Mouse (Mus musculus) right cerebral cortex, postnatal 14 days (tissue): ENCODE data around the gene Pfdn6.

Experiments used
- DNase-seq: peaks from one replicate; pipeline ENCODE4 v3.0.0; 2022

Gene Pfdn6

DNA sequence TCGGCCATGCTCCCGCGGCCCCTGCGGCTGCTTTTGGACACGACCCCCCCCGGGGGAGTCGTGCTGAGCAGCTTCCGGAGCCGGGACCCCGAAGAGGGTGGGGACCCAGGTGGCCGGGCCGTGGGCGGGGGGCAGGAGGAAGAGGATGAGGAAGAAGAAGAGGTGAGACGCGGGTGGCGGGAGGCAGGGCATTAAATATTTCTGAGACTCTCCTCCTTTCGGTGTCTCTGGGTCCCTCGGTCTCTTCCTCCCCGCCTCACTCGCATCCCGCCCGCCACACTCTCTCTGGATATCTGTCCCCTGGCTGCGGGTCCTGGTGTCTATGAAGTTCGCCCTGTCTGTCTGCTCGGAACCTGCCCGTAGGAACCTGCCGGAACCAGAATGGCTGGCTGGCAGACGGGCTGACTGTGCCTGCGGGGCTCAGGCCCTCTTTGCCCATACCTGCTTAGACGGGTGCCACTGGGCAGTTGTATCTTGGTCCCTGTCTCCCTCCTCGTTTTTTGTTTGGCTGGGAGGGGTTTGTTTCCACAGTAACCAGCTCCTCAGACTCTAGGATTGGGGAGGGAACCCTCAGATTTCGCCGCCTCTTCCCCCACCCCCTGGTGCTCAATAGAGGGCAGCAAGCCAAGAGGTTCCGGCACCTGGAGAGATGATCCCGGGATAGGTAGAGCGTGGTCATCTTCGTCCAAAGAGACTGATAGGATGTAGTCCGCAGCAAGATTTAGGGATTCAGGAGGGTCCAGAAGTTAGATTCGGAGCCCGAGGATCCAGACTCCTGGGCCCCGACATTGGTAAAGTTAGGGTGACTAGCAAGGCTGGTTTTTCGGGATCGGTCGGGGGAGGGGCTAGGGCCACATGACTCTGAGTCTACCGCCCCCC, 9.6 kb downstream of the Pfdn6 start:
- peak; percentile 43 for DNase-seq

DNA sequence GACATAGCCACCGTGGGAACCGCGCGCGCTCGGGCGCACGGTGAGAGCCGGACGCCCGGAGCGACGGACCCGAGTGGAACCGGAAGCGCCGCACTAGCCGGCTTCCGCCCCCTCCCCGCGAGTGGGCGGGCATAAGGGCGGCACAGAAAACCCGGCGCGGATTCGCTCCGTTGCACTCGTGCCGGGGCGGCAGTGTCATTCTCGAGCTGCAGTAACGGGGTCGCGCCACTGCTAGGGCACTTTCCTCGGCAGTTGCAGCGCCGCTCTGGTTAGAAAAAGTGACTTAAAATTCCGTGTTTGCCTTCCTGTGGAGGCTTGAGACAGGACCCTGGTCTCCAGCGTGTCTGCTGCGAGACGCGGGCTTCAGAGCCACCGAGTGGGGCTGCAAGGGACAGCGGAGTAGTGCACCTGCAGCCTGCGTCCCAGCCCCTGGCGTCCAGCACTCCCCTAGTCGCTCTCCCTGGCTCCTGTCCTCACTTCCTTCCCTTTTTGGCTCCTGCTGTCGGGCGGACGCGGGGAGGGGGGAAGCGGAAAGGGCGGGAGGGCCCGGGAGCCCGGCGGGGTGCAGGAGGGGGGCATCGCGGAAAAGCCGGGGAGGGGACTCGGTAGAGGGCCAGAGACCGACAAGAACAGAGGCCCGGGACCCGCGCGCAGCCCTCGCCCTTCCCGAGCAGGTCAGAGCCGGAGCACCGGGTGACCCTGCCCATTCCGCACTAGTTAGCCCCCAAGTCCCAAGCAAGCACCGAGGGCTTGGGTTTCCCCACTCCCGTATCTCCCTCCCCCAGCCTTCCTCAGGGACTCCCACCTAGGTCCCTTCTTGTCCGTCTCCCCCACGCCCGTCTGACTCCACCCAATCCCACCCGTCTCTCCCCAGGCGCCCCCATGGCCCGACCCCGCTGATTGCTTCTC, 10.5 kb downstream of the Pfdn6 start, which contains the start of gene Rgl2:
TSS of gene Rgl2 (plus strand) at position 173 of the 909 bp plus-strand sequence.
- DNase-seq, result peak; percentile 95

DNA sequence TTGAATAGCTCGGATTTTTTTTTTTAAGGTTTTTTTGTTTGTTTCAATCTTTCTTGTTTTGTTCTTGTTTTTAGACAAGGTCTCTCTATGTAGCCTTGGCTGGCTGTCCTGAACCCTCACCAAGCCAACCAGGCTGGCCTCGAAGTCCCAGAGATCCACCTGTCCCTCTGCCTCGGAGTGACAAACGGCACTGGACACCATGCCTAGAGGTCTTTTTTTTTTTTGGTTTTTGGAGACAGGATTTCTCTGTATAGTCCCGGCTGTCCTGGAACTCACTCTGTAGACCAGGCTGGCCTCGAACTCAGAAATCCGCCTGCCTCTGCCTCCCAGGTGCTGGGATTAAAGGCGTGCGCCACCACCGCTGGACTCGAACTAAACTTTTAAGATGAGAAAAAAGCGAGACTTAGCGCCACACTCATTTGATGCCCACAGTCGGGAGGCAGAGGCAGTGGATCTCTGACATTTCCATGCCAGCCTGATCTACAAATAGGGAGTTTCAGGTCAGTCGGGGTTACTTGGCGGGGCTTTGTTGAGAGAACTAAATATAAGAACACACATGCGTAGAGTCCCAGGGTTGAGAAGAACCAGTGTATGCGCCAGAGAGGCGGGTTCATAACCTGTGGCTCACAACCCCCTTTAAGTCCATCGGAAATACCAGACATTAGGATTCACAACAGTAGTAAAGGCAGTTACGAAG, 11.7 kb downstream of the Pfdn6 start:
- DNase-seq, result no peak

DNA sequence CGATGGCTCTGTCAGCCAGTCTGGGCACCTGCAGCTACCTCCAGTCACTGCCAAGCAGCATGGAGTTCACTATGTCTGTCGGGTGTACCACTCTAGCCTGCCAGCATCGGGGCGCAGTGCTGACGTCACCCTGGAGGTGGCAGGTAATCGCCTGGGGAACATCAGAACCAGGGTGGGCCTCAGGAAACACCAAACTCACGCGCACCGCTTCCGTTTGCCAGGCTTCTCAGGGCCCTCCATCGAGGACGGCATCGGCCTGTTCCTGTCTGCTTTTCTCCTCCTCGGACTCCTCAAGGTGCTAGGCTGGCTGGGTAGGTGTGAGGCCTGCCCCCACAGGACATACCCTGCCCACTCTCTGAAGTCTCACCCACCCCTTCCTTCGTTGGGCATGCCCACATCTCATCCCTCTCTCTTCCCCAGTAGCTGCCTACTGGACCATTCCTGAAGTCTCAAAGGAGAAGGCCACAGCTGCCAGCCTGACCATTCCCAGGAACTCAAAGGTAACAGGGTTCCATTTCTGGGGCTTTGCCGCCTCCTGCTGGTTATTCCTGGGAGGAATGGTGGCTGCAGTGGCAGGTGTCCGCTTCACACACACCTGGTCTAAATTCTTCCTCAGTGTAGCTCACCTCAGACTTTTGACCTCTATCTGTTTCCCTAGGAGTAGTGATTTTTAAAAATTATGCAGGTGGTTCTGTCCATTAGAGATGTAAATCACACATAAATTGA, 13.8 kb downstream of the Pfdn6 start:
- DNase-seq, result no peak

DNA sequence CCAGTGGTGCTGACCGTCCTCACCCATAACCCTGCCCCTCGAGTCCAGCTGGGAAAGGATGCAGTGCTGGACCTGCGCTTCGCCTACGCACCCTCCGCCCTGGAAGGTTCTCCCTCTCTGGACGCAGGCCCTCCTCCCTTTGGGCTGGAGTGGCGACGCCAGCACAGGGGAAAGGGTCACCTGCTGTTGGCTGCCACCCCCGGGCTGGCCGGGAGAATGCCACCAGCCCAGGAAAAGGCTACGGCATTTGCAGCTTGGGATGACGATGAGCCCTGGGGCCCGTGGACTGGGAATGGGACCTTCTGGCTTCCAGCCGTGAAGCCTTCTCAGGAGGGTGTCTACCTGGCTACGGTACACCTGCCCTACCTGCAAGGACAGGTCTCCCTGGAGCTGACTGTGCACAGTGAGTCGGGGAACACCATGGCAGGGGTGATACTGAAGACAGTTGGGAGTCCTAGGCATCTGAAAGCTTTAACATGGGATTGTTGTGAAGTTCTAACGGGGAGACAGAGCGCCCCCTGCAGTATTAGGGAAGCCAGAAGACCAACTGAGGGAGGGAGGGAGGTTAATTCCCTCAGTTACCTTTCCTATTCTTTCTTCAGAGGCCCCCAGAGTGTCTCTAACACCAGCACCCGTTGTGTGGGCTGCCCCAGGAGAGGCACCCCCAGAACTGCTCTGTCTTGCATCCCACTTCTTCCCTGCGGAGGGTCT, 14.6 kb downstream of the Pfdn6 start:
- DNase-seq, result no peak

DNA sequence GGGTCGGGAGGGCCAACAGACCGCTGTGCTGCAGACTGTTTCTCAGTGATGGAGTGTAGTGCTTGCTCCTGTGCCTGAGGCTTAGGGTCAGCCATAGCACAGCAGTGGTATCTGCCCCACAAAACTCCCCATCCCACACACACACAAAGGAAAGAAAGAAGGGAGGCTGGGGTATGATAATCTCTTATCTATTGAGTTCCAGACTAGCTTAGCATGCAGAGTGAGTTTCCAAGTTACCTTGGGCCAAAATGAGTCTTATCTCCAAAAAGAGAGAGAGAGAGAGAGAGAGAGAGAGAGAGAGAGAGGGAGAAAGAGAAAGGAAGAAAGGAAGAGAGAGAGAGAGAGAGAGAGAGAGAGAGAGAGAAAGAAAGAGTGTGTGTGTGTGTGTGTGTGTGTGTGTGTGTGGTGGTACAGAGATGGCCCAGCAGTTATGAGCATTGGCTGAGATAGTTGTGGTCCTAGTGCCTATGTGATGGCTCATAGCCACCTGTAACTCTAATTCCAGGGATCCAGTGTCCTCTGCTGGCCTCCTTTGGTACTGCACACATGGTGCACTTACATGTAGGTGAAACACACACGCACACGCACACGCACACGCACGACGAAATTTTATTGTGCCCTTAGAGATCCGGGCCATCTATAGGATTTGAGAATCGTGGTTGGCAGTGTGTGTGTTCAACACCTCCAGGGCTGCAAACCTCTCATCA, 15.4 kb downstream of the Pfdn6 start:
- peak; percentile 53 for DNase-seq

DNA sequence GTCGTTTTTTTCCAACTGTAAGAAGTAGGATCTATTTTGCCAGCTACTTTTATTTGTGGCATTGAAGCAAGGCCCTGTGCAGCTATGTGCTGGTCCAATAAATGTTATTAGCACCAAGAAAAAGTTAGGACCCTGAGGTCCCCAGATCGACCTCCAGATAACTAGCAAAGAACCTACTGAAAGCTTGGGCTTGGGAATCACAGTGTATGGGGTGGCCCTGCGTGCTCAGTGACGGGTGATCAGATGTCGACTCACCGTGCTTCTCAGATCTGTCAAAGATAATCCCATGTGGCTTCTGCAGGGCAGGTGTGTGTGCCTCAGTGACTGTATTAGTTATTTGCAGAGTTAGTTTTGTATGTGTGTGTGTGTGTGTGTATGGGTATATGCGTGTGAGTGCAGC, 18.8 kb downstream of the Pfdn6 start:
- DNase-seq, result no peak

DNA sequence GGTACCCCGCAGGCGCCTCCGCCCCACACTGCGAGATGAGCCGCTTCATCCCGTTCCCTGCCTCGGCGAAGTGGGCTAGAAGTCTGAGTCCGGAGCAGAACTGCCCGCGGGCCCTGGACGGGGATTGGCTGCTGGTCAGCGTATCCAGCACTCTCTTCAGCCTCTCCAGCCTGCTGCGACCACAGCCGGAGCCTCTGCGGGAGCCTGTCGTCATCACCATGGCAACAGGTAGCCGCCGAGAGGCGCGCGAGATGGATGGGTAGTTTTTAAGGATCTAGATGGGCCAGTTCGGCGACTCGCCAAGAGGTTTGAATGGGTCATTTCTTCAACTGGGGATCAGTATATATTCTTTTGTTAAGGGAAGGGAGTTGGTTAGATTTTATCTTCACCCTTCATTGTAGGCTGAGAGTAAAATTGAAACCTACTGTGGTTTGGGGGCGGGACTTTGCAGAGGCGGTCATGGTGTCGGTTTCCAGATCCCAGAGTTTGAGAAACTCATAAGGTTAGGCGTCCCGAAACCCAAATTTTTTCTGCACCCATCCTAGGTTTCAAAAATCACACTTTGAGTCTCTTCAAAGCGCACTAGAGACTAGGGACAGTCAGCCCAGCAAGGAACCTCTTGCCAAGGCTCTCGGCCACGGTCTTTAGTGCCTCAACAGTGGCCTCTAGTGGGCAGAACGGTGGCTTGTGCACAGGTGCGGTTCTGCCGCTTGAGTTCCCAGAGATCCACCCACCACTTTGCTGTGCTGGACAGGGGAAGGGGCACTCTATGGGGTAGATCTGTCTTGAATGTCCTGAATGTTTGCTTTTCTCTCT, 19.7 kb downstream of the Pfdn6 start:
- DNase-seq, result peak; percentile 80

DNA sequence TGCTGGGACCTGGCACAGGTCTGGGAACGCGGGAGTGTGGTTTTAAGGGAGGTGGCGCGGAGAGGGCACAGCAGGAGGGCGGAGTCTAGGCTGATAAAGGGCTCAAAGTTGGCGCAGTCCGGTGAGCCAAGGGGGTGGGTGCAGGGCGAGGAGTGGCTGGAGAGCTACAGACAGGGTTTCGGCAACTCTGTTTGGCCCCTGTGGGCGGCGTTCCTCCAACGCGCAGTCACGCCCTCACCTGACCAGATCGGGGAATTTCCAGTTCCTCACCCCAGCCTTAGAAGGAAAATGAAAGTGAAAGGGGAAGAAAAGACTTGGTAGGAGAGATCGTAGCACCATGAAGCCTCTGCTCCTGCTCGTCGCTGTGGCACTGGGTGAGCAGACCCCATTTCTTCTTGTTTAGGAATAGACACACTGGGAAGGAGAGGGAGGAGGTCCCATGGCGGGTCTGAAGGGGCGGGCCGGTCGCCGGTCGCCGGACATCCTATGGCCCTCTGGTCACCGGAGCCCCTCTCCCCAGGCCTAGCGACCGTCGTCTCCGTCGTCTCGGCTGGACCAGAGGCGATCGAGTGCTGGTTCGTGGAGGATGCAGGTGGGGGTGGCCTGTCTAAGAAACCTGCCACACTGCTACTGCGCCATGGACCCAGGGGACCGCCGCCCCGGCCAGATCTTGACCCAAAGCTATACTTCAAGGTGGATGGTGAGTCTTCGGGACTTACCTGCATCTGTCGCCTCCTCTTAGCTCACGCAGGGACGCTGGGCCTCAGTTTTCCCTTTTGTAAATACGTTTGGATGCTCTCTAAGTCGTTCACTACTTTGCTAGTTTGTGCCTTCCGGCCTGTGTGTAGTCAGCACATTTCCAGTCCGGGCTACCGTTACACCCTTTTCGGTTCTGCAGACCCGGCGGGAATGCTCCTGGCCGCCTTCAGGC, 20.5 kb downstream of the Pfdn6 start:
- DNase-seq, result peak; percentile 48

DNA sequence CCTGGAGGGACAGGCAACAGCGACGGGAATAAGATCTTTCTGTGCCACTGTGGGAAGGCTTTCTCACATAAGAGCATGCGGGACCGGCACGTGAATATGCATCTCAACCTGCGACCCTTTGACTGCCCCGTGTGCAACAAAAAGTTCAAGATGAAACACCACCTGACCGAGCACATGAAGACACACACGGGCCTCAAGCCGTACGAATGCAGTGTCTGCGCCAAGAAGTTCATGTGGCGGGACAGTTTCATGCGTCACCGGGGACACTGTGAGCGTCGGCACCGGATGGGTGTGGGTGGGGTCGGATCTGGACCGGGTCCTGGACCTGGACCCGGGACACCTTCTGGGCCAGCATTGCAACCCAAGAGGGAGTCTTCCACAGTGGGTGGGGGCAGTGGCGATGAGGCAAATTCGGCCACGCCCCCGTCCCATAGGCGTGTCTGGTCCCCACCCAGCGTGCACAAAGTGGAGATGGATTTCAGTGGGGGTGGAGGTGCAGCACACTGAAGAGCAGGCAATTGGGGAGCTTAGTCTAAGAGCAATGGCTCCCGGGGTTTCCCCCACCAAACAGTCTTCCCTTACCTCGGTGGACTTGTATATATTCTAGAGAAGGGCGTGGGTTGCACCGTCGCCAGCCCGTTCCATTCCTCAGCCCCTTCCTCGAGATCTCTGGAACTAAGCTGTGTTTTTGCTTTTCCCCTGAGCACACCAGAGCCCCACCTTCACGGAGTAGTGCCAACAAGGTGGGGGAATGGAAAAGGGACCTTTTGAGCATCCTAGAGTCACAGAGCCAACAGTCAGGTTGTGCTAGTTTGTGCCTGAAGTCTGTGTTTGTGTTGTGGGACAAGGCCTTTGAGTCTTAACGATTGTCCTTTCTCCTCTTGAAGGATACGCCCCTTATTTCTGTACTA, 21.6 kb downstream of the Pfdn6 start:
- DNase-seq, result no peak

DNA sequence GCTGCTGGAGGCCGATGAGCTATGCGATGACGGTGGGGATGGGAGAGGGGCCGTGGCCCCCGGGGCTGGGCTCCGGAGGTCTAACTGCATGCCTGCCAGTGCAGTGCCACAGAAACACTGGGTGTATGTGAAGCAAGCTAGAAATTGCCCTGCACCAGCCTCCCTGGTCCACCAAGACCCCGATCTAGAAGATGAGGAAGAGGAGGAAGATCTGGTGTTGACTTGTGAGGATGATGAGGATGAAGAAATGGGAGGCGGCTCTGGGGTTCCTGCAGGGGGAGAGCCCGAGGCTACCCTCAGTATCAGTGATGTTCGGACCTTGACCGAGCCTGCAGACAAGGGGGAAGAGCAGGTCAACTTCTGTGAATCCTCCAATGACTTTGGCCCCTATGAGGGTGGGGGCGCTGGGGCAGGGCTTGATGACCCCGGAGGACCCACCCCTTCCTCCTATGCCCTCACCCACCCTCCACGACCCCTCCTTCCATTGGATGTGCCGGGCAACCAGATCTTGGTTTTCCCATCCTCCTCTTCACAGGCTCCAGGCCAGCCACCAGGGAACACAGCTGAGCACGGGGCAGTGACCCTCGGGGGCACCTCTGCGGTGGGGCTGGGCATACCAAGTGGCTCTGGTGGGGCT, 22.4 kb downstream of the Pfdn6 start:
- no peak for DNase-seq

DNA sequence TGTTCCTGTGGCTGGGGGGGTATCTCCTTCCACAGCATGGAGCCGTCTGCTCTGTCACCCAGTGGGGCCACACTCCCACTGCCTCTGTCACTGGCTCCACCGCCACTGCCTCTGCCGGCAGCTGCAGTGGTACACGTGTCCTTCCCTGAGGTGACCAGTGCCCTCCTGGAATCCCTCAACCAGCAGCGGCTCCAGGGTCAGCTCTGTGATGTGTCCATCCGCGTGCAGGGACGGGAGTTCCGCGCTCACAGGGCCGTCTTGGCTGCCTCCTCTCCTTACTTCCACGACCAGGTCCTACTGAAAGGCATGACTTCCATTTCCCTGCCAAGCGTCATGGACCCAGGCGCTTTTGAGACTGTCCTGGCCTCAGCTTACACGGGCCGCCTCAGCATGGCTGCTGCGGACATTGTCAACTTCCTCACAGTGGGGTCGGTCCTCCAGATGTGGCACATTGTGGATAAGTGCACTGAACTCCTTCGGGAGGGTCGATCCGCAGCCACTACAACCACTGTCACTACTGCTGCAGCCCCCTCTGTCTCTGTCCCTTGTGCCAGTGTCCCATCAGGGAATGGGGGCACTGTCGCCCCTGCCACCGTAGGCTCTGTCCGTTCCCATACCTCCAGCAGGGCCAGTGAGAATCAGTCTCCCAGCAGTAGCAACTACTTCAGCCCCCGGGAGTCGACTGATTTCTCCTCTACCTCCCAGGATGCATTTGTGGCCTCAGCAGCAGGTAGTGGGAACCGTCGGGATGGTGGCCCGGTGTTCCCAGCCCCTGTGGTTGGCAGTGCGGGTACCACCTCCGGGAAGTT, 23.1 kb downstream of the Pfdn6 start:
- no peak for DNase-seq

DNA sequence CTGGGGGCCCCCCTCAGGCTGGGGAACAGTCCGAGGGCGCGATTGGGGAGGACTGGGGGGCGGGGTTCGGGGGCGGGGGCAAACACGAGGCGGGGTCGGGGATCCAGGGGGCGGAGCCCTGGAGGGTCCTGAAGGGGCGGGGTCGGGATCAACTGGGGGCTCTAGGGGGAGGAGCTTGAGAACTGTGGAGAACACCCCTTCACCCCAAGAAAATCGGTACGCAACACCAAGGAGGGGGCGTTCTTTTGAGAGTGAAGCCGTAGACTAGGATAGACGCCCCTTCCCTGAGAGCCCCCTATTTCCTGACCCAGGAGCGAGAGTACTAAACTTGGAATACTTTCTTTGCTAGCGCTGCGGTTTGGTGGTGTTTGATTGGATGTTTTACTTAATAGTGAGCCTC, 23.8 kb downstream of the Pfdn6 start:
- no peak for DNase-seq

DNA sequence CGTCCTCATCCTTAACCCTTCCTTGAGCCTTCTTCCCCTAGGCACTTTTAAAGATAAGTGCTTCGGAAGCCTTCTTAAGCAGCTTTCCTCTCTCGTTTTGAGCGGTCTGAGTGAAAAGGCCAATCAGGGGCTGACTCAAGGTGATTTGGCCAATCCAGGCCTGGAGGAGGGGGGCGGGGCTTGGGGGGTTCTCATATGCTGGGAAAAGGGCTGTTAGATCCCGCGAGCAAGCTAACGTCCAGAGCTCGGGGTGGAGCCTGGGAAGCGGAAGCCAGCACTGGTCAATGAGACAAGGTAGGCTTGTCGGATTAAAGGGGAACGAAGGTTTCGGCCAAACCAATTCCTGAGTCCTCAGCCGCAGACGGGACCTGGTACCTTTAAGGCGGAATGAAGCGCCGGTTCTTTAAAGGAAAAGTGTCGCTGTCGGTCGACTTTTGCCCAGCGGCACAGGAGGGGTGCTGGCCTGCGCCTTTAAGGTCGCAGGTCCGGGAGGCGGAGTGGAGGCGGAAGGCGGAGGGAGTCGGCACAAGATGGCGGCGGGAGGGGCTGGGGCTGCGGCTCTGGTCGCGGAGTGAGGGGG, 24.4 kb downstream of the Pfdn6 start, which contains the start of the genes Tapbp and Zbtb22:
TSS of gene Tapbp (plus strand) at position 229 of the 580 bp plus-strand sequence.
TSS of gene Zbtb22 (plus strand) at position 234 of the 580 bp plus-strand sequence.
- peak; percentile 93 for DNase-seq

DNA sequence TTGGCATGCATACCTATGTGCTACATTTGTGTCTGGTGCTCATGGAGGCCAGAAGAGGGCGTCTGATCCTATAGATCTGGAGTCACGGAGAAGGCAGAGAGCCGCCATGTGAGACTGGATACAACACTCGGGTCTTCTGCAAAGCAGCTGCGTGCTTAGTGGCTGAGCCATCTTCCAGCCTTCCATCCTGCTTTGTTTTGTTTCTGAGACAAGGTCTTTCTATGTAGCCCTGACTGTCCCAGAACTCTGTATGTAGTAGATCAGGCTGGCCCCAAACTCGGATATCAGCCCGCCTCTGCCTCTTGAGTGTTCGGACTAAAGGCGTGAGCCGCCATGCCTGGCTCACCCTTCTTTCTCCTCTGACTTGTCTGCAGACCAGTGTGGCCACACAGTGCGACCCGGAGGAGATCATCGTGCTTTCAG, 25.2 kb downstream of the Pfdn6 start:
- no peak for DNase-seq

DNA sequence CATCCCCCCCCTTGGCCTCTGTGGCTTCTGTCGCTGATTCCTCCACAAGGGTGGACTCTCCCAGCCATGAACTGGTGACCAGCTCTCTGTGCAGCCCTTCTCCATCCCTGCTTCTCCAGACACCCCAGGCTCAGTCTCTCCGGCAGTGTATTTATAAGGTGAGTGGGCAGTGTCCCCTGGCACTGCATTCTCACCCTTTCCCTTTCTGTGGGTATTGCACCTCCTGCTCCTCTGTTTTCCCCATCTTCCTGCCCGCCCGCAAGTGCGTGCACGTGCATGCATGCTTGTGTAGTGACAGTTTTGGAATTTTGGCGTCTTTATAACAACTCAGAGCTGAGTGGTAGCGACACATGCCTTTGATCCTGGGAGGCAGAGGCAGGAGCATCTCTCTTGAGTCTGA, 26.2 kb downstream of the Pfdn6 start:
- no peak for DNase-seq
